Mouse (Mus musculus): Measurements from ENCODE around the gene Foxk2.
"Not testable (repeated sequence)": the region's sequence is repeated elsewhere in the genome, so short reads cannot be mapped to it uniquely, and the experiment has no call there.

The Foxk2 gene

DNA sequence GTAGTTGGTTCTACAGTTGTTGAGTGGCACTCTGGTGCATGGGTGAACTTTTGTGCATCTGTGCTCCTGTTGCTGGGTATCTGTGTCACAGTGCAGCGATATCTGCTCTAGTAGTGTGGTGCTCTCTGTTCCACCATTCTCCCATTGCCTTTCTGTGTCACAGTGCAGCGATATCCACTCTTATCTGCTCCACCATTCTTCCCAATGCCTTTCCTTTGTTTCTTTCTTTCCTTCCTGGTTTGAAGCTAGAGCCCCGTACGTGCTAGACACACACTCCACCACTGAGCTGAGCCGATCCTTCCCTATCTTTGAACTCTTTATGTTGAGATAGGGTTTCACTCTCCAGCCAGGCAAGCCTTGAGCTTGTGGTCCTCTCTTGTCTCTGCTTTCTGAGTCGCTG lies 23.1 kb downstream of the Foxk2 start:
- no peak for DNase-seq

DNA sequence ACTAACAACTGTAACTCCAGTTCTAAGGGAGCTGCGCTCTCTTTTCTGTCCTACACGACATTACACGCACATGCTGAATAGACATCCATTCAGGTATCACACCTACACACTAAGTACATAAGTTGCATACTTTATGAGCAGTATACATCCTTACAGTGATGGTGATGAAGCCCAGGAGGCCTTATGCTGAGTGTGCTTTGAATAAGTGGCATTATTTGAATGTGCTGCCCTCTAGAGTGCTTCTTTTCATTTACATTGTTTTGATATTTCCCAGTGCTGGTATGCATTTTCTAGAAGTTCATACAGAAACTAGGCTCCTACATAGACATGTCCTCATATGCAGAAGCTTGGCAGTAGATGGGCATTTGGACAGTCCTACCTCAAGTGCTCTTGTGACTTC lies 30.1 kb downstream of the Foxk2 start:
- no peak for DNase-seq

DNA sequence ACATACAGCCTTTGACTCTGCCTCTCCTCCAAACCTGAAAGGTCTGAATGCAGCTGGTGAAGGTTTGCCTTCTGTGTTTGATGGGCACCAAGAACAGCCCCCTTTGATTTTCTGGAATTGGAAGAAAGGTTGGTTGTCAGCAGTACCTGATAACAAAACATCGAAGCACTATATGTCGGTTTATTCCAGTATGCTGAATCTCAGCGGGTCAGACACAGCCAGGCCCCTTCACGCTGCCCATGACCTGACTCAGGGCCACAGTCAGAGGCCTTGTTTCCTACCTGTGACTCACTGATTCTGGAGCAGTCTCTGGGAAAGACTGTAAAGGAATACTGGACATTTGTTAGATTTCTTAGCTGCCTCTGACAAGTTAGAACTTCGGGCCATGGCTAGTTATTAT lies 35.0 kb downstream of the Foxk2 start:
- no peak for DNase-seq

DNA sequence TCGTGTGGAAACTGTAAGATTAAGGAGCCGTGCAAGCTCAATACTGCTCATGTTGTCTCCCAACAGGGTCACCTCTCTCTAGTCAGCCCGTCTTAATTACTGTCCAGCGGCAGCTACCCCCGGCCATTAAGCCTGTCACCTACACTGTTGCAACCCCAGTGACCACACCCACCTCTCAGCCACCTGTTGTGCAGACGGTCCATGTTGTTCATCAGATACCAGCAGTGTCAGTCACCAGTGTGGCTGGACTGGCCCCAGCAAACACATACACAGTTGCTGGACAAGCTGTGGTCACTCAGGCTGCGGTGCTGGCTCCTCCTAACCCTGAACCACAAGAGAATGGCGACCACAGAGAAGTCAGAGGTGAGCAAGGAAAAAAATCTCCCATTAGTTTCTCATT lies 38.7 kb downstream of the Foxk2 start:
- no peak for DNase-seq

DNA sequence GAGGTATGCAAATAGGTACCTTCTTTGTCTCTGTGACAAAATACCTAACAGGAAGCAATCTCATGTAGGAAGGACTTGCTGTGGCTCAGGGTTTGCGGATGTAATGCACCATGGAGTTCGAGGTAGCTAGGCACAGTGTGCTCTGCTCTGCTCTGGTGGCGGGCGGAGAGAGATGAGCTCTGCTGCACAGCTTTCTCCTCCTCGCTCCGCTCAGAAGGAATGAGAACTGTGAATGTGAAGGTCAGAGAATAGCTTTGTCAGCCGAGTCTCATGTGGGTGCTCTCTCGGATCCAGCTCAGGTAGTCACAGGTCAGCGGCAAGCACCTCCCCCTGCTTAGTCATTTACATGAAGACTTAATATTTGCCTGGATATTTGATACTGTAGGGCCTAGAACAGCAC lies 40.5 kb downstream of the Foxk2 start:
- DNase-seq: no peak

DNA sequence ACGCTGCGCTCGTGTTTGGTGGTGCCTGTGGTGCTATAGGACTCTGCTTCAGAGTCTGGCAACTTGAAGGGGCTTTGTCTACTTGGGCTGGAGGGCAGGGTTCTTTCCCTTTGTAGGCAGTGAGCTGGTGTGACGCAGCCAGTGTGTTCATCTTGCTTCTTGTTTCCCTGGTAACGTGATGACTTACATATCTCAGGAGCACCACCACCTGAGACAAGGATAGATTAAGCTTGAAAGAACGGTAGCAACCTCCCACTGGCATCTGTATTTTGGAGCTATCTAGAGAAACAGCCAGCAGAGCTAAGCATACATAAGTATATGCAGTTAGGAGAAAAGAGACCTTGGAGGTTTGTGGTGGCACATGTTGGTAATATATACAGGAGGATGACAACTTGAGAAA lies 45.6 kb downstream of the Foxk2 start:
- DNase-seq: no peak

DNA sequence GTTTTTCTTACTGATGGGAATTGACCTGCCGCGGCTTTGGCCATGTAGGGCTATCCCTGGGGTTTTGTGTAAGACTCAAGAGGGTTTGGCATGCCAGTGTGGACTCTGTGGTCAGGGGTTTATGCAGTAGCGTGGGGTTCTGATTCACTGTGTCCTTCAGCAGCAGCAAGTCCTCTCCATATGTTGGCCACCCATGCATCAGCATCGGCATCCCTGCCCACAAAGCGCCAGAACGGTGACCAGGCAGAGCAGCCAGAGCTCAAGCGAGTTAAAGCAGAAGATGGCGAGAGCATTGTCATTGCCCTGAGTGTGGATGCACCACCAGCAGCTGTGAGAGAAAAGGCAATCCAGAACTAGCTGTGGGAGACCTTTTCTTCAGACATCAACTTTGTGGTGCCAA lies 46.8 kb downstream of the Foxk2 start:
- no peak for DNase-seq

DNA sequence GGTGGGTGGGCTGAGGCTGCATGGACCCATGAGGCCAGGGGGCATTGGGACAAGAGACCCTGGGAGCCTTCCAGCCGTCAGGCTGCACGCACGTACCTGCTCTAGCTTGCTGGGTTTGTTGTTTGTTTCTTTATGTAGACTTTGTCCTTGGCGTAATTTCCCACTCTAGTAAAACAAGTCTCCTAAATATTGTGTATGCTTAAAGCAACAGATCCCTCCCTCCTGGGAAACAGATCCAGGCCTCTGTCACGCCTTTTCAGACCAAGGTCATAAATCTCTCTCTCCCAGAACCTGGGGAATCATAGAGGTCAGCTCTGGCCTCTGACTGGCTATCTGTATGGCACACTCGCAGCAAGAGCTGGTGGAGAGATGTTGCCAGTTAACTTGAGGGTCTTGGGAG lies 47.9 kb downstream of the Foxk2 start:
- DNase-seq: not testable (repeated sequence)

DNA sequence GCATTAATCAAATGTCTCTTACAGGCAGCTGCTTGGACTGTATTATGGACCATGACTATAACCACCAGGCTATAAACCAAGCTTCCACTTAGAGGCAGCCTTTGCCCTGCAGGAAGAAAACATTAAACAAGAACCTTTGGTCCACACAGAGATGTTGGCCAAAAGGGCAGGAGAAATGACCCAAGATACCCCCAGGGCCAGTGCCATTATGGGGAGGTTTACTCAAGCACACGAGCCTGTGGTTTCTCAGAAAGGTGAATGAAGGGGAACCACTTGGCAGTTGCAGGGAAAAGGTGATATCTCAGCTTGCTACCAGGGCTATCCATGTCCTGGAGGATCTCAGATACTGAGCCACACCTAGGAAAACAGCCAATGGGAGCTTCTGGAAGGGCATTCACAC lies 66.2 kb downstream of the Foxk2 start:
- no peak for DNase-seq

DNA sequence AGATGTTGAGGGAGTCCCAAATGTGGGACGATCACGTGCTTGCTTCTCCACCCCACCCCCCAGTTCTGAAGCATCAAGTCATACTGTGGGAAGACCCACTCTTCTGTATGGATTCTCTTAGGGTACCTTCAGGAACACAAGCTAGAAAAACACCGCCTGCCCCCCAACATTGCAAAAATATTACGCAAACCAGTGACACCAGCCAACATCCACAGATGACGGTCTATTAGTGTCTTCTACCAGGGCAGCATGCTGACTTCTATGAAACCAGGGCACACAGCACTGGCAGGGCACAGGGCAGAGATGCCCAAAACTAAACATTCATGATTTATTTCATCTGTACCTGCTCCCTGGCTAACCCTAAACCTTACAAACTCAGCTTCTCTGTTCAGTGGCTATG lies 66.9 kb downstream of the Foxk2 start:
- no peak for DNase-seq

DNA sequence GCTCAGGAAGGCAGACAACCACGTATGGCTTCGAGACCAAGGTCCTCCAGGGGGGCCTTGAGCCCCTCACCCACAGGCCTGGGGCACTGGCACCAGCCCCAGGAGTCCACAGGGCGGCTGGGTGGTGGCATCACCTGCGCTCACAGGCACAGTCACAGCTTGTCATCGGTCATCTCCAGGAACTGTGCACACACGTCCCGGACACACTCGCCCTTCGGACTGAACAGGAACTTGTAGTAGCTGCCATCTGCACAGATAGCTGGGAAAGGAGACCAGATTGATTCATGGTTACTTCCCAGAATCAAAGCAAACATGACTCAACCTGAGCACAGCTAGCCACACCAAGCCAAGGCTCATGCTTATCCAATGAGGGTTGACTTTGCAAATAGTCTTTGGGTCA lies 68.4 kb downstream of the Foxk2 start:
- DNase-seq: no peak

DNA sequence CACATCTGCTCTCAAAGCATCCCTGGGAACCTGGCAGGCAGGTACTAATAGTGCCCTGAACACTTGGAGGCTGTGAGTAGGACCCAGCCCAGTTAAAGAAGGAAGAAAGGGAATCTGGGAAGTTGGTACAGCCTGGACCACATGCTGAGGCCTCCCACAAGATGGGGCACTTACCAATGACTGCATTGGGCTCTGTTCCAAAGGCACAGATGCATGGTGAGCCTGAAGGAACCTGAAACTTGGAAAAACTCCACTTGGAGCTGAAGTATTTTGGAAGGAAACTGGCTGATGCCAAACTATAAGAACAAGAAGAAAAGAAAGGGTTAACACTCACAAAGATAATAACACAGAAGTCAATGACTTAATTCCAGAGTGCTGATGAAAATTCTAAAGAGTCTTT lies 68.8 kb downstream of the Foxk2 start:
- DNase-seq: no peak

DNA sequence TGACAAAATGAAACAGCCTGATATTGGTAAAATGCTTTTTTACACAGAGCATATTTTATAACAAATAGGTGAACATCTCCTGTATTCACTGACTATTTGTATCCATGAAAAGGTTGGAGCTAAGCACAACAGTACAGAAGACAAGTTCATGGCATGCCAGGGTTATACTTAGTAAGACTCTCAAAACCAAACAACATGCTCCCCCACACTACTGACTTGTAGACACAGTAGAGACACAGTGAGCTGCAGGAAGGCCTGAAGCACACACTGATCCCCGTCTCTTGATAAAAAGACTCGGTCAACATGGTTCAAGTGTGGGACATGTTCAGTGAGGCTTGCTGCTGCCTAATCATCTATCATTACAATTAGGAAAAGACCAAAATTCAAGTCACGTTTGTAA lies 71.9 kb downstream of the Foxk2 start:
- DNase-seq: no peak

DNA sequence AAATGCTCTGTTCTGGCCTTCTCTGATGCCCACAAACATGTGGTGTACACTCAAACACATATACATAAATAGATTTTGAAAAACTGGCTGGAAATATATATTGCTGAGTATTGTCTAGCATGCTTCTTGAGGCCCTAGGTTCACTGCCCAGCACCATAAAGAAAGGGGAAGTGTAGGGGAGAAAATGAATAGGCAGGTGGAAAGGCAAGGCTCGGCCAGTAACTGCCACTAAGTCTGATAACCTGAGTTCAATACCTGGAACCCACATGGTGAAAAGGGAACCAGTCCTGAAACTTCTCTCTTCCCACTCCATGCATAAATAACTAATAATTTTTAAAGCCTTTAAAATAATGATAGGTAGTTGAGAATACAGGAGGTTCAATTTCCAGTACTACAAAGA lies 79.9 kb downstream of the Foxk2 start:
- DNase-seq: no peak

DNA sequence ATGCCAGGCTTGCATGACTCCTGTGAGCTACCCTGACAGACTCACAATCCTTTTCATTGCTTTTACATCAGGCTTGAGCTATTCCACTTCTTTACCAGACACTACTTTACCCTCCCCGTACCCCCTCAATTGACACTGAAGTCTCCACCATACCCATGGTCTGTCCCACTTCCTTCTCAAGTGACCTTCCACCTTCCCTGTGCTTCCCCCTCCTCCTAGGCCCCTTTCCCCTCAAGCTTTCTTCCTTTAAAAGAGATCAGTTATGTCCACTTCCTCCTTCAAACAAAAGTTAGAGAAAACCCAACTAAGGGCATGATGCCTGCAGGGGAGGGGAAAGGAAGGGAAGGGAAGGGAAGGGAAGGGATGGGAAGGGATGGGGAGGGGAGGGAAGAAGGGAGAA lies 80.5 kb downstream of the Foxk2 start:
- no peak for DNase-seq

DNA sequence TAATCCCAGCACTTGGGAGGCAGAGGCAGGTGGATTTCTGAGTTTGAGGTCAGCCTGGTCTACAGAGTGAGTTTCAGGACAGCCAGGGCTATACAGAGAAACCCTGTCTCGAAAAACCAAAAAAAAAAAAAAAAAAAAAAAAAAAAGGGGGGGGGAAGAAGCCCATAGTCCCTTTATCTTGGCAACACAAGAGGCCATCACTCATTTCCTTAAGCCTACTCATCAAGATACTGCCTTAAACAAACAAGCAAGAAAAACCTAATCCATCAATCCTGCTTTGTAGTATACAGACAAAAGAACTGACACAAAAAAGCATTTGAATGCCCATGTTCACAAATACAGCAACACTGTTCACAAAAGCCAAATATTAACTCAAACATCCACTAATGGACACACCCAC lies 82.6 kb downstream of the Foxk2 start:
- not testable (repeated sequence) for DNase-seq

DNA sequence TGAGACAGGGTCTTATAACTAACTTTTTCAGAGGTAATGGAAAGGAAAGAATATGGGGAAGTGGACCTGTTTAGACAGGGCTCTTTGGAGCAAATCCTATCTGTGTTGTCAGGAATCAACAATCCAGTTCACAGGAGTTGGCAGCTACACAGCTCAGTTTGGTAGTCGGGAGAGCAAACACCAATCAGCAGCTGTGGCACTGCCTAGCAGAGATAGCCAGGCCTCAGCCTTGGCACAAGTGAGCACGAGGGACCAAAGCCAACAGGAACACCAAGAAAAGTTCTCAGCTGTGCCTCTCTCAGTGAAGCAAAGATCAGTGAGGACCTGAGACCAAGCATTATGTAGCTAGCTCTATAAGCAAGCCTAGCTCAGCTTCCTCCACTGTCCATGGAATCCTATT lies 87.2 kb downstream of the Foxk2 start:
- no peak for DNase-seq

DNA sequence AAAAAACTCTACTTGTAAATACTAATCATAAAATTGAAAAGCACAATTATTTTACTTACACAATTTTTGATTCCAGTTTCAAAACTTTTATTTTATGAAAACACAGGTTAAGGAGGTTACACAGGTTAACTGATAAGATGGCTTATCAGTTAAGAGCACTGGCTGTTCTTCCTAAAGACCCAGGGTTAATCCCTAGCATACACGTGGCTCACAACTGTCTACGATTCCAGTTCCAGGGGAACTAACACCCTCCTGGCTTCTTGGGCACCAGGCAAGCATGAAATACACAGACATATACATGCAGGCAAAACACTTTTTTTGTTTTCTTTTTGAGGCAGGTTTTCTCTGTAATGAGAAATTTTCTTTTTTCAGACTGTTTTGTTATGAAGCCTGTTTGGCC lies 88.4 kb downstream of the Foxk2 start:
- no peak for DNase-seq

DNA sequence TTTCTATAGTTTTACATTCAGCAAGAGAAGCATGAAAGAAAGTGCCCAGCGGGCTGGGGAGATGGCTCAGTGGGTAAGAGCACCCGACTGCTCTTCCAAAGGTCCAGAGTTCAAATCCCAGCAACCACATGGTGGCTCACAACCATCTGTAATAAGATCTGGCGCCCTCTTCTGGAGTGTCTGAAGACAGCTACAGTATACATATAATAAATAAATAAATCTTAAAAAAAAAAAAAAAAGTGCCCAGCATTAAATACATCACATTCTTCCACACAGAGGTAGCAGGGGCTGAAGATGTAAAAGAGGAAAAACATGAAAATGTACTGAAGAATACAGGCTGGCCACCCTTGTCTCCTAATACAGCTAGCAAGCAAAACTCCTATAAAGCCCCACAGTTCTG lies 88.9 kb downstream of the Foxk2 start:
- not testable (repeated sequence) for DNase-seq

DNA sequence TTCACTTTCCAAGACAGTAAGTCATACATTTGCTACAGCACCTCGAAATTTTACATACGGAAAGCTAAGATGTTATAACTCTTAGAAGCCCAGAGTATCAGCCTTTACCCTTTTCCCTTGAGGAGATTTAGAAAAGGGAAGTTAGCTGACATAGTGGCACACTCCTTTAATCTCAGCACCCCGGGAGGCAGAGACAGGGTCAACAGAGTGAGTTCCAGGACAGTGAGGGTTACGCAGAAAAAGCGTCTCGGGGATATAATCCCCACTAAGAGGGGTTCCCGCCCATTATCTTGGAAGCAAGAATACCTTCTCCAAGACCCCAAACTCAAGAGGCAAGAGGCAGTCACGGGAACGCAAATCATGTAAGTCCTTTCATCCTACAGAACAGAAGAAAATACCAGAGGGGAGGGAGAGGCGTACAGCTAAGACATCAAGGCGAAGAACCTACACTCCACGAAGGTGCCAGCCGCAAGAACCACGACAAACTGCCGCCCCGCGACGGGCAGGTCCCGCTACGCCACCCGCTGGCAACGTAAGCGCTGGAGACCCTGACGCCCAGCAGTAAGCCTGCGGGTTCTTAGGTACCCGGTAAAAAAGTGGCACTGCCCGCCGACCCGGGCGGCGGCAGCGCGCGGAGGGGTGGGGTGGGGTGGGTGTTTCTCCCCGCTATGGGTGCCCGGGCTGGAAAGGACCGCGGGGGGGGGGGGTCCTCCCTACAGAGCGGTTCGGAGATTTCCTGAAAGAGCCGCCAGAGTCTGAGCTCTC lies 93.7 kb downstream of the Foxk2 start:
- DNase-seq: peak; percentile 42

DNA sequence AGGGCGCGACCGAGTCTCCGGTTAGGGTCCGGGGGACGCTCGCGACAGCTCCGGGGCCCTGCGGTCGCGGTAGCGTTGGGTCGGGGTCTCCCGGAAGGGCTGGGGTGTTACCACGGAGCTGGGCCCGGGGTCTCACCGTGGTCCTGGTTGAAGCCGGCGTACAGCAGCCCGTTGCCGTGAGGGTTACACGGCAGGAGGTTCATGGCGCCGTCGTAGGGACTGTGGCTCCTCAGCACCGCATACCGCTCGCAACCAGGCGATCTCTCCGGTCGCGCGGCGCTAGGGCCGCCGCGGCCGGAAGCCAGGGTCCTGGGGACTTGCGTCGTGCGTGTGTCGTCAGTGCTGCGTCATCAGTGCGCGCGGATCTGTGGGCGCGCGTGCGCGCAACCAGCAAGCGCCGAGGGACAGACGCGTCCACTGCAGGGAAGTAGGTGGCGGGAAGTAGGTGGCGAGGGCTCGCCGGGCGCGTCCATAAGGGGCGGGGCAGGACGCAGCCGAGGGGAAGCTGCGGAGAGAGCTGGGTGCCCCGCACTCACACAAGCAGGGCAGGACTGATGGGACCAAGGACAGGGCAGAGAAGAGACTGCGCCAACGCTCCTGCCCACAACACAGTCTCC lies 94.4 kb downstream of the Foxk2 start, which contains the start of gene Wdr45b:
Gene Wdr45b (minus strand): TSS at position 355 of the 617 bp plus-strand sequence.
- peak; percentile 98 for DNase-seq

All from embryo, embryonic 11 days (tissue).